Mouse (Mus musculus) liver, postnatal 0 days (tissue): ENCODE measurements around the gene Sart3.

Experiments
- CTCF ChIP-seq: sonication (generic); IDR thresholded peaks from 2 replicates; pipeline ENCODE4 v1.5.1; 2016; ENCODE audit warnings: antibody characterized with exemption, low read depth
- EP300 ChIP-seq: IDR thresholded peaks from 2 replicates; pipeline ENCODE4 v1.6.1; 2016; ENCODE audit warnings: antibody characterized with exemption, low read depth, mild to moderate bottlenecking

DNA sequence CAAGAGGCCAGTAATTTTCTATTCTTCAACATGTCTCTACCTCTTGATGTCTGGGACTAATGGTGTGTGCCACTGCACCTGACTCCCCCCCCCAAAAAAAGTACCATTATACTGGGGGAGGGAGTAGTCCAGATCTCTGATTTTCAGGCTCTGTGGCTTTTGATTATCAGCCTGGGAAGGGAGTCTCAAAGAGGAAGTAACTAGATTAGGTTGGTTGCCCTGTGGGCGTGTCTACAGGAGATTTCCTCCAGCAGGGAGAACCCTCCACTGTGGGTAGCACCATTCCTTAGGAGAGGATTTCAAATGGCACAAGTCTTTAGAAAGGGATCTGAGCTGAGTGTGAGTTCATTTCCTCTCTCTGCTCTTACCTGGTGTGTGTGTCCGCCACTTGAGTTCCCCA is 40.3 kb upstream of the Sart3 start:
- no peak for TF ChIP-seq CTCF
- TF ChIP-seq EP300 = no peak
